Mouse (Mus musculus): ENCODE measurements around the gene Arhgap35. TPM values are rescaled to one million over a fixed set of nuclear protein-coding genes. Genes with fewer than 3 reads are reported as not detected.

Gene Arhgap35
- polyA plus RNA-seq, 1 experiment from 2014 or later = 41.2 TPM

GRCm38 (mm10) chr7:16453118-16453711, 161.6 kb downstream of the Arhgap35 start:
- peak overlapping the region; percentile 77 for H3K27ac ChIP-seq (ENCODE audit: low read length)
- H3K4me1 ChIP-seq (replicated peaks; ENCODE audit: control insufficient read depth, insufficient read depth, low read length) = peaks cover 7% of the 10 kb centered on the region; the same call in 1 of the 2 replicates
- peak overlapping the region; percentile 80 for H3K4me3 ChIP-seq (replicated peaks; ENCODE audit: low read length)
- no peaks in the 10 kb centered on the region for H3K9me3 ChIP-seq (ENCODE audit: control insufficient read depth, low read length)
- peak overlapping the region; percentile 75 for H3K9ac ChIP-seq (replicated peaks; ENCODE audit: low read depth, low read length)
- peaks cover 4% of the 10 kb centered on the region for H3K36me3 ChIP-seq (ENCODE audit: control insufficient read depth, insufficient read depth)
- WGBS = under 1% methylated on average over 23 of the region's 23 CpGs
- peak; percentile 71 for ATAC-seq
- H3K4me2 ChIP-seq (ENCODE audit: low read length) = peak overlapping the region; percentile 91
- no peaks in the 10 kb centered on the region for H3K27me3 ChIP-seq (replicated peaks; ENCODE audit: control insufficient read depth, insufficient read depth, low read length)

DNA sequence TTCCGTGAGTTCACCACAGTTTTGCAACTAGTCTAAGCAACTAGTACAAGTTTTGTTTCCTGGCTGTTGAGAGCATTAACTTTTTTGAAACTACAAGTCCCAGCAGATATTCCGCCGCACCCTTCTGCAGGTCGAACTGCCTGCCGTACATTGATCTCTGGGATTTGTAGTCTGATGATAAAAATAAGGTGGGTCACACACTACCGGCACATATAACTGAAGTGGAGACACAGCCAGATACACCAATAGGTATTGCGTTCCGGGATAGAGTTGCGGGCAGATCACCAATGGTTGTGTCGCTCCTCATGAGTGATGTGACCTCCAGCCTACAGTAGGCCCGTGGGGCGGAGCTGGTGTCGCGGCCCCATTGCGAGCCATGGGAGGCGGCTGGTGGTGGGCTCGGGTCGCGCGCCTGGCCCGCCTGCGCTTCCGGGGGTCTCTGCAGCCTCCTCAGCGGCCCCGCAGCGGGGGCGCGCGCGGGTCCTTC, 162.2 kb downstream of the Arhgap35 start, which contains the start of gene Tmem160:
Gene Tmem160, plus strand, starts transcription at position 193 of the 487 bp plus-strand sequence.
- Histone ChIP-seq H3K4me2 (ENCODE audit: low read length) (peak within 1 kb of the TSS; percentile 91), H3K27ac (ENCODE audit: low read length) (peak within 1 kb of the TSS; percentile 77), H3K9me3 (ENCODE audit: control insufficient read depth, low read length) (no peaks in the 10 kb centered on the region), H3K4me3 (replicated peaks; ENCODE audit: low read length) (peak within 1 kb of the TSS; percentile 80), H3K4me1 (replicated peaks; ENCODE audit: control insufficient read depth, insufficient read depth, low read length) (peaks cover 7% of the 10 kb centered on the region; the same call in 1 of the 2 replicates), H3K27me3 (replicated peaks; ENCODE audit: control insufficient read depth, insufficient read depth, low read length) (no peaks in the 10 kb centered on the region), H3K36me3 (ENCODE audit: control insufficient read depth, insufficient read depth) (peaks cover 4% of the 10 kb centered on the region), H3K9ac (replicated peaks; ENCODE audit: low read depth, low read length) (peak within 1 kb of the TSS; percentile 75)
- ATAC-seq = peak; percentile 99
- 1% methylated on average over 30 of the region's 30 CpGs for WGBS

DNA sequence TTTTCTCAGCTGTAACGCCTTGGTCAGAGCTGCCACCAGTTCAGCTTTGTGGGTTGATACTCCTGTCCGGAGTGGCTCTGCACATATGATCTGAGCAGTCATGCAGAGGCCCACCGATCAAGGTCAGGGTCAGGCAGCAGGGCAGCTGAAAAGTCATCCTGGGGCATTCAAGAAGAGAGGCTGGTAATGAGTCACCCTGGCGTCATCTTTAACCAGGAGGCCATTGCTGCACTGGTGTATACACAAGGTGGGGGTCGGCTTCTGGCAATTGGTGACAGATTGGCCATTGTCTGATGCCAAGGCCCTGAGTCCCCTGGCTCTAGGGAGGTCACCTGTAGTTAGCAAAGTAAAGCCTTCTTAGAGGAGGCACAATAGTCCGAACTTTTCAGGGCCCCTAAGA, 163.1 kb downstream of the Arhgap35 start:
- no peak overlapping the region for H3K4me2 ChIP-seq (ENCODE audit: low read length)
- no peak overlapping the region for H3K9ac ChIP-seq (replicated peaks; ENCODE audit: low read depth, low read length)
- ATAC-seq = no peak
- H3K4me3 ChIP-seq (replicated peaks; ENCODE audit: low read length) = no peak overlapping the region
- H3K36me3 ChIP-seq (ENCODE audit: control insufficient read depth, insufficient read depth) = peaks cover 4% of the 10 kb centered on the region
- H3K27ac ChIP-seq (ENCODE audit: low read length) = no peak overlapping the region
- H3K4me1 ChIP-seq (replicated peaks; ENCODE audit: control insufficient read depth, insufficient read depth, low read length) = peaks cover 7% of the 10 kb centered on the region; the same call in 1 of the 2 replicates
- no peaks in the 10 kb centered on the region for H3K27me3 ChIP-seq (replicated peaks; ENCODE audit: control insufficient read depth, insufficient read depth, low read length)
- no peaks in the 10 kb centered on the region for H3K9me3 ChIP-seq (ENCODE audit: control insufficient read depth, low read length)
- 85% methylated on average over 6 of the region's 6 CpGs for WGBS

Other genes with a start within 250 kb of the Arhgap35 start
- 297 and 304 TPM in 2 replicates for gene Sae1, start 227.2 kb downstream of the Arhgap35 start, polyA plus RNA-seq (2015; fragmentation: Nextera tagmentation; extraction: Ambion mirVana)
- 18.6 and 19.3 TPM in 2 replicates for gene Zc3h4, start 214.1 kb downstream of the Arhgap35 start, polyA plus RNA-seq (2015; fragmentation: Nextera tagmentation; extraction: Ambion mirVana)
- 65.1 and 66.7 TPM in 2 replicates for gene Tmem160, start 162.2 kb downstream of the Arhgap35 start, polyA plus RNA-seq (2015; fragmentation: Nextera tagmentation; extraction: Ambion mirVana)
- 7.6 and 8.2 TPM in 2 replicates for gene Npas1, start 137.3 kb downstream of the Arhgap35 start, polyA plus RNA-seq (2015; fragmentation: Nextera tagmentation; extraction: Ambion mirVana)
- gene Ceacam15, start 60.7 kb upstream of the Arhgap35 start, polyA plus RNA-seq (2015; fragmentation: Nextera tagmentation; extraction: Ambion mirVana) = not detected in 2 replicates
- gene Ceacam9, start 106.9 kb upstream of the Arhgap35 start, polyA plus RNA-seq (2015; fragmentation: Nextera tagmentation; extraction: Ambion mirVana) = 0.15 and 0.20 TPM in 2 replicates
- 364 and 377 TPM in 2 replicates for gene Ap2s1, start 123.4 kb upstream of the Arhgap35 start, polyA plus RNA-seq (2015; fragmentation: Nextera tagmentation; extraction: Ambion mirVana)
- gene Slc1a5, start 166.3 kb upstream of the Arhgap35 start, polyA plus RNA-seq (2015; fragmentation: Nextera tagmentation; extraction: Ambion mirVana) = 9.8 and 10.7 TPM in 2 replicates
- gene Strn4, start 200.9 kb upstream of the Arhgap35 start, polyA plus RNA-seq (2015; fragmentation: Nextera tagmentation; extraction: Ambion mirVana) = 189 and 204 TPM in 2 replicates
- gene Fkrp, start 201.7 kb upstream of the Arhgap35 start, polyA plus RNA-seq (2015; fragmentation: Nextera tagmentation; extraction: Ambion mirVana) = 23.1 and 29.0 TPM in 2 replicates
- gene Prkd2, start 227.9 kb upstream of the Arhgap35 start, polyA plus RNA-seq (2015; fragmentation: Nextera tagmentation; extraction: Ambion mirVana) = 6.6 TPM in 2 replicates